Mouse (Mus musculus) liver, adult 2 months (tissue): Measurements from ENCODE around the gene Zgrf1.

Experiments used
- CTCF ChIP-seq: fragments of 200-500 bp; IDR thresholded peaks from 2 replicates; pipeline ENCODE4 v1.5.1; 2011; ENCODE audit warnings: low read depth, low read length, control low read depth
- POLR2A ChIP-seq: fragments of 200-500 bp; IDR thresholded peaks from 2 replicates; pipeline ENCODE4 v1.6.1; 2011; ENCODE audit warnings: low read length, control low read depth; ENCODE audit not compliant: insufficient read depth; ENCODE audit errors: extremely low read depth

DNA sequence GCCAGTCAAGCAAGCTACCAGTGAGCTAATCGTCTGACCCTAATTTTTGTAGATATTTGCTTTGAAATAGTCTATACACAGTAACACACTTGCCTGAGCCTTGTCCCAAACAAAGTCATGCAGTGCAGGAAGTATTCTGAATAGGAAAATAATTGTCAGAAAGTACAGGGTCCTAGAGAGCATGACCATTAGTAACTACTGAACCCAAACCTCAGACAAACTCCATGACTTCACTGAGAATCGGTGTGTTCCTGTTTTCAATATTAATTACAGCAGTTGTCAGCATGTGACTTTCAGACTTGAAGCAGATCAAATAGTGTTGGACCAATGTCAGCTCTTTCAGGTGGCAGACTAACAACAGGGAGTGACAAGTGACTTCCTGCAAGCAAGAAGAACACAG, 39.6 kb upstream of the Zgrf1 start:
- no peak for TF ChIP-seq CTCF
- no peak for TF ChIP-seq POLR2A
